In genomic region chr16:9336063-9336462, GRCm38 (mm10) we compare ENCODE assay signal across 23 mouse cellular contexts.
DNase-seq lines count a peak whose midpoint lies in the region; ATAC-seq and TF ChIP-seq lines count a peak whose summit lies in the region.
"Had no signal": no experiment of that assay in that cellular context is flagged by ENCODE, and none has a peak within 500 bp of the region (broad histone marks: within the 10 kb centered on the region; RNA-seq: fewer than 3 reads in every experiment).

No protein-coding gene starts in this region.

- no peak overlapping the region for H3K27ac ChIP-seq in forebrain, embryonic 14.5 days (ENCODE audit: low read depth, low read length)
- H3K27ac ChIP-seq in forebrain, embryonic 12.5 days = no peak overlapping the region
- H3K27ac ChIP-seq in midbrain, embryonic 16.5 days (ENCODE audit: low read length) = no peak overlapping the region
- H3K27ac ChIP-seq in midbrain, embryonic 10.5 days (replicated peaks) = no peak overlapping the region
- H3K27ac ChIP-seq in midbrain, postnatal 0 days (ENCODE audit: low read depth, low read length) = no peak overlapping the region
- H3K27ac ChIP-seq: embryonic facial prominence, embryonic 15.5 days; heart, embryonic 10.5 days; limb, embryonic 15.5 days; liver, embryonic 14.5 days; lung, embryonic 15.5 days had no signal

- no peak overlapping the region for H3K4me2 ChIP-seq in forebrain, embryonic 14.5 days (ENCODE audit: low read length)
- H3K4me2 ChIP-seq in forebrain, embryonic 12.5 days = no peak overlapping the region
- H3K4me2 ChIP-seq in midbrain, embryonic 16.5 days (ENCODE audit: low read length) = no peak overlapping the region
- H3K4me2 ChIP-seq in midbrain, postnatal 0 days (ENCODE audit: low read depth, low read length, poor library complexity, severe bottlenecking) = no peak overlapping the region
- H3K4me2 ChIP-seq: embryonic facial prominence, embryonic 15.5 days; limb, embryonic 15.5 days; lung, embryonic 15.5 days had no signal

- H3K27me3 ChIP-seq in forebrain, embryonic 14.5 days (replicated peaks; ENCODE audit: control insufficient read depth, insufficient read depth, low read length) = no peaks in the 10 kb centered on the region
- H3K27me3 ChIP-seq in forebrain, embryonic 12.5 days = no peaks in the 10 kb centered on the region
- no peaks in the 10 kb centered on the region for H3K27me3 ChIP-seq in midbrain, embryonic 16.5 days (ENCODE audit: control insufficient read depth, insufficient read depth, low read depth, low read length)
- no peaks in the 10 kb centered on the region for H3K27me3 ChIP-seq in midbrain, embryonic 10.5 days (ENCODE audit: low read depth, poor library complexity, severe bottlenecking)
- H3K27me3 ChIP-seq in midbrain, postnatal 0 days (ENCODE audit: insufficient read depth, low read length) = peaks cover 2% of the 10 kb centered on the region; the same call in 1 of the 2 replicates
- H3K27me3 ChIP-seq: CH12.LX; embryonic facial prominence, embryonic 15.5 days; limb, embryonic 15.5 days; lung, embryonic 15.5 days; megakaryocyte, embryonic 14.5 days had no signal

- H3K9me3 ChIP-seq in forebrain, embryonic 14.5 days (replicated peaks; ENCODE audit: control insufficient read depth, low read length) = no peaks in the 10 kb centered on the region
- H3K9me3 ChIP-seq in forebrain, embryonic 12.5 days = no peaks in the 10 kb centered on the region
- no peaks in the 10 kb centered on the region for H3K9me3 ChIP-seq in midbrain, embryonic 16.5 days (replicated peaks; ENCODE audit: control insufficient read depth, low read length, poor library complexity, severe bottlenecking)
- no peaks in the 10 kb centered on the region for H3K9me3 ChIP-seq in midbrain, embryonic 10.5 days (replicated peaks)
- no peaks in the 10 kb centered on the region for H3K9me3 ChIP-seq in midbrain, postnatal 0 days (ENCODE audit: low read length)
- H3K9me3 ChIP-seq: embryonic facial prominence, embryonic 15.5 days; G1E; heart, embryonic 10.5 days; limb, embryonic 15.5 days; lung, embryonic 15.5 days had no signal

- H3K36me3 ChIP-seq in forebrain, embryonic 14.5 days (ENCODE audit: control insufficient read depth, insufficient read depth, low read length) = no peaks in the 10 kb centered on the region
- H3K36me3 ChIP-seq in forebrain, embryonic 12.5 days (replicated peaks) = no peaks in the 10 kb centered on the region
- no peaks in the 10 kb centered on the region for H3K36me3 ChIP-seq in midbrain, embryonic 16.5 days (ENCODE audit: control insufficient read depth, insufficient read depth, low read length)
- H3K36me3 ChIP-seq in midbrain, embryonic 10.5 days = no peaks in the 10 kb centered on the region
- no peaks in the 10 kb centered on the region for H3K36me3 ChIP-seq in midbrain, postnatal 0 days (ENCODE audit: insufficient read depth, low read length)
- H3K36me3 ChIP-seq: embryonic facial prominence, embryonic 15.5 days; G1E; heart, embryonic 10.5 days; limb, embryonic 15.5 days; lung, embryonic 15.5 days had no signal

- peak; percentile 45 for DNase-seq in forebrain, embryonic 14.5 days (ENCODE audit: low spot score)
- DNase-seq in layer of hippocampus, adult 18-20 months (ENCODE audit: low spot score in 2 of 2) = peak; percentile 32
- no peak for DNase-seq in layer of hippocampus, adult 9-11 months
- DNase-seq in midbrain, embryonic 10.5 days (ENCODE audit: low spot score) = no peak
- peak; percentile 51 for DNase-seq in midbrain, postnatal 0 days (ENCODE audit: low spot score)
- DNase-seq: adrenal gland, adult 2 months; cerebellum, adult 2 months; gastrocnemius, postnatal 10 days; heart, postnatal 4 days; kidney, adult 18-20 months; lung, postnatal 36 days; thymus, postnatal 14 days had no signal

- no peaks in the 10 kb centered on the region for H3K4me1 ChIP-seq in forebrain, embryonic 14.5 days (ENCODE audit: control insufficient read depth, insufficient read depth, low read length)
- H3K4me1 ChIP-seq in forebrain, embryonic 12.5 days = no peaks in the 10 kb centered on the region
- H3K4me1 ChIP-seq in midbrain, embryonic 16.5 days (ENCODE audit: control insufficient read depth, insufficient read depth, low read length) = 0 out of 2 replicates have a peak, but pooled peaks cover 3% of the 10 kb centered on the region
- H3K4me1 ChIP-seq in midbrain, embryonic 10.5 days = no peaks in the 10 kb centered on the region
- H3K4me1 ChIP-seq in midbrain, postnatal 0 days (ENCODE audit: insufficient read depth, low read length) = no peaks in the 10 kb centered on the region
- H3K4me1 ChIP-seq: embryonic facial prominence, embryonic 15.5 days; heart, embryonic 10.5 days; limb, embryonic 15.5 days; lung, embryonic 15.5 days; megakaryocyte, embryonic 14.5 days had no signal

- no peak for TF ChIP-seq CTCF in midbrain, postnatal 0 days (IDR thresholded peaks at IDR 0.05)

- WGBS in forebrain, embryonic 14.5 days = 49% methylated on average over 6 of the region's 6 CpGs
- WGBS in forebrain, embryonic 12.5 days = 75% methylated on average over 6 of the region's 6 CpGs
- WGBS in midbrain, embryonic 16.5 days = 51% methylated on average over 6 of the region's 6 CpGs
- WGBS in midbrain, embryonic 10.5 days = 91% methylated on average over 6 of the region's 6 CpGs
- WGBS in midbrain, postnatal 0 days = 30% methylated on average over 6 of the region's 6 CpGs

- no peak overlapping the region for H3K4me3 ChIP-seq in forebrain, embryonic 14.5 days (ENCODE audit: low read depth, low read length)
- no peak overlapping the region for H3K4me3 ChIP-seq in forebrain, embryonic 12.5 days (replicated peaks)
- H3K4me3 ChIP-seq in midbrain, embryonic 16.5 days (ENCODE audit: low read depth, low read length) = no peak overlapping the region
- no peak overlapping the region for H3K4me3 ChIP-seq in midbrain, embryonic 10.5 days
- no peak overlapping the region for H3K4me3 ChIP-seq in midbrain, postnatal 0 days (ENCODE audit: low read depth, low read length)
- H3K4me3 ChIP-seq: embryonic facial prominence, embryonic 15.5 days; heart, embryonic 10.5 days; limb, embryonic 15.5 days; lung, embryonic 15.5 days; megakaryocyte, embryonic 14.5 days had no signal

- ATAC-seq in forebrain, embryonic 14.5 days = peak; percentile 63
- no peak for ATAC-seq in forebrain, embryonic 12.5 days (ENCODE audit: low FRiP score)
- peak; percentile 8; the same call in 1 of the 2 replicates for ATAC-seq in midbrain, embryonic 16.5 days
- no peak for ATAC-seq in midbrain, postnatal 0 days (ENCODE audit: low FRiP score)
- ATAC-seq: inflammation-experienced regulatory T-cells, adult 6 months had no signal

- no peak overlapping the region for H3K9ac ChIP-seq in forebrain, embryonic 14.5 days (ENCODE audit: low read length)
- H3K9ac ChIP-seq in forebrain, embryonic 12.5 days = no peak overlapping the region
- H3K9ac ChIP-seq in midbrain, embryonic 16.5 days (ENCODE audit: low read depth, low read length) = no peak overlapping the region
- no peak overlapping the region for H3K9ac ChIP-seq in midbrain, postnatal 0 days (replicated peaks; ENCODE audit: low read length, poor library complexity, severe bottlenecking)
- H3K9ac ChIP-seq: embryonic facial prominence, embryonic 15.5 days; limb, embryonic 15.5 days; liver, embryonic 14.5 days; lung, embryonic 15.5 days had no signal

Comparison
In these comparisons a context has a peak if more than half of its experiments do, and no peak if none do; other contexts are left out.
1. ATAC-seq: peak in forebrain, embryonic 14.5 days (single experiment) and midbrain, embryonic 16.5 days (single experiment); none in forebrain, embryonic 12.5 days (single experiment) and midbrain, postnatal 0 days (single experiment).
2. DNase-seq: peak in forebrain, embryonic 14.5 days (single experiment), layer of hippocampus, adult 18-20 months (2 of 2) and midbrain, postnatal 0 days (single experiment); none in layer of hippocampus, adult 9-11 months (single experiment) and midbrain, embryonic 10.5 days (single experiment).